Mouse (Mus musculus) brain, embryonic 14.5 days (tissue): ENCODE data around the gene Olfr1248.
"Not testable (repeated sequence)": the region's sequence is repeated elsewhere in the genome, so short reads cannot be mapped to it uniquely, and the experiment has no call there.

ENCODE experiments used
- CTCF ChIP-seq: fragments of 200-500 bp; IDR thresholded peaks from 2 replicates; pipeline ENCODE4 v1.5.1; 2012; ENCODE audit warnings: inconsistent platforms, mild to moderate bottlenecking, moderate library complexity, borderline replicate concordance; ENCODE audit not compliant: insufficient read depth, insufficient read length; ENCODE audit errors: extremely low read depth
- POLR2A ChIP-seq: fragments of 200-500 bp; IDR thresholded peaks from 2 replicates; pipeline ENCODE4 v1.6.1; 2012; ENCODE audit warnings: mild to moderate bottlenecking, inconsistent platforms, borderline replicate concordance; ENCODE audit not compliant: poor library complexity, insufficient read depth, insufficient read length, severe bottlenecking; ENCODE audit errors: extremely low read depth

- TF ChIP-seq POLR2A, CTCF: not testable (repeated sequence)
Measured at GRCm38 (mm10) chr2:89618145-89618544, at the start of gene Olfr1248.
